Mouse (Mus musculus): ENCODE measurements at regions not wholly inside any gene's neighbourhood (a gene's known extent, or its start where the extent isn't known, plus 50 kb on each side); places are given as distances from the start of the nearest gene placed in this dataset.

- DNase-seq = no peak
Observed at GRCm38 (mm10) chr4:16820371-16820770, 2784.9 kb upstream of the Gm12353 start.

- DNase-seq = no peak
Observed at GRCm38 (mm10) chr4:16831598-16831997, 2773.7 kb upstream of the Gm12353 start.

- DNase-seq = peak; percentile 67
Observed at GRCm38 (mm10) chr4:16848096-16848495, 2757.2 kb upstream of the Gm12353 start.

- peak; percentile 68 for DNase-seq
Observed at GRCm38 (mm10) chr4:16852670-16853069, 2752.6 kb upstream of the Gm12353 start.
